Comparison of ENCODE assay signal across 17 mouse cellular contexts in genomic region chr1:178609151-178609775, GRCm38 (mm10).
DNase-seq lines count a peak whose midpoint lies in the region; ATAC-seq and TF ChIP-seq lines count a peak whose summit lies in the region.
"Had no signal": no experiment of that assay in that cellular context is flagged by ENCODE, and none has a peak within 500 bp of the region (broad histone marks: within the 10 kb centered on the region; RNA-seq: fewer than 3 reads in every experiment).

No protein-coding gene starts in this region.

- 76% methylated on average over 8 of the region's 8 CpGs for WGBS in heart, embryonic 10.5 days
- WGBS in heart, adult 2 months = 85% methylated on average over 8 of the region's 8 CpGs
- 64% methylated on average over 8 of the region's 8 CpGs for WGBS in neural tube, embryonic 11.5 days
- WGBS in hindbrain, embryonic 16.5 days = 41% methylated on average over 8 of the region's 8 CpGs
- 41% methylated on average over 8 of the region's 8 CpGs for WGBS in neural tube, embryonic 14.5 days

- no peaks in the 10 kb centered on the region for H3K79me2 ChIP-seq in heart, adult 2 months (replicated peaks; ENCODE audit: control insufficient read depth, insufficient read depth, low read length)

- peaks cover under 1% of the 10 kb centered on the region; the same call in 1 of the 2 replicates for H3K36me3 ChIP-seq in heart, embryonic 10.5 days
- no peaks in the 10 kb centered on the region for H3K36me3 ChIP-seq in heart, adult 2 months (ENCODE audit: control insufficient read depth, insufficient read depth, low read length)
- no peaks in the 10 kb centered on the region for H3K36me3 ChIP-seq in neural tube, embryonic 11.5 days (ENCODE audit: control insufficient read depth, insufficient read depth, low read length)
- H3K36me3 ChIP-seq in hindbrain, embryonic 16.5 days (ENCODE audit: control insufficient read depth, insufficient read depth, low read length) = no peaks in the 10 kb centered on the region
- H3K36me3 ChIP-seq in neural tube, embryonic 14.5 days (ENCODE audit: control insufficient read depth, insufficient read depth, low read length) = no peaks in the 10 kb centered on the region
- H3K36me3 ChIP-seq: limb, embryonic 13.5 days had no signal

- TF ChIP-seq EP300 in heart, adult 2 months (IDR thresholded peaks at IDR 0.05; ENCODE audit: insufficient read depth, low read depth, low read length) = no peak

- no peak for TF ChIP-seq POLR2A in heart, adult 2 months (IDR thresholded peaks at IDR 0.05; ENCODE audit: insufficient read depth, low read depth, low read length)

- H3K4me1 ChIP-seq in heart, embryonic 10.5 days = peaks cover 53% of the 10 kb centered on the region
- no peaks in the 10 kb centered on the region for H3K4me1 ChIP-seq in heart, adult 2 months (ENCODE audit: control insufficient read depth, insufficient read depth, low read length)
- peaks cover 6% of the 10 kb centered on the region; the same call in 1 of the 2 replicates for H3K4me1 ChIP-seq in neural tube, embryonic 11.5 days (ENCODE audit: control insufficient read depth, insufficient read depth, low read length)
- H3K4me1 ChIP-seq in hindbrain, embryonic 16.5 days (ENCODE audit: control insufficient read depth, insufficient read depth, low read depth, low read length) = peaks cover 5% of the 10 kb centered on the region
- H3K4me1 ChIP-seq in neural tube, embryonic 14.5 days (ENCODE audit: control insufficient read depth, insufficient read depth, low read length) = peaks cover 3% of the 10 kb centered on the region; the same call in 1 of the 2 replicates

- H3K27me3 ChIP-seq in heart, embryonic 10.5 days (ENCODE audit: insufficient read depth, poor library complexity, severe bottlenecking) = no peaks in the 10 kb centered on the region
- no peaks in the 10 kb centered on the region for H3K27me3 ChIP-seq in heart, adult 2 months (ENCODE audit: control insufficient read depth, insufficient read depth, low read length)
- H3K27me3 ChIP-seq in neural tube, embryonic 11.5 days (ENCODE audit: control insufficient read depth, insufficient read depth, low read length) = no peaks in the 10 kb centered on the region
- no peaks in the 10 kb centered on the region for H3K27me3 ChIP-seq in hindbrain, embryonic 16.5 days (replicated peaks; ENCODE audit: control insufficient read depth, insufficient read depth, low read length)
- H3K27me3 ChIP-seq in neural tube, embryonic 14.5 days (ENCODE audit: control insufficient read depth, insufficient read depth, low read length) = no peaks in the 10 kb centered on the region
- H3K27me3 ChIP-seq: forebrain, embryonic 13.5 days; limb, embryonic 13.5 days had no signal

- no peak overlapping the region for H3K4me3 ChIP-seq in heart, embryonic 10.5 days
- H3K4me3 ChIP-seq in heart, adult 2 months = no peak overlapping the region
- H3K4me3 ChIP-seq in neural tube, embryonic 11.5 days (ENCODE audit: low read depth, low read length) = no peak overlapping the region
- no peak overlapping the region for H3K4me3 ChIP-seq in hindbrain, embryonic 16.5 days (ENCODE audit: low read length)
- no peak overlapping the region for H3K4me3 ChIP-seq in neural tube, embryonic 14.5 days (ENCODE audit: low read depth, low read length)
- H3K4me3 ChIP-seq in gastrocnemius, adult 2 months = no peak overlapping the region
- H3K4me3 ChIP-seq: forebrain, embryonic 13.5 days; layer of hippocampus, adult 2 months; limb, embryonic 13.5 days had no signal

- peak; percentile 61; the same call in 1 of the 2 replicates for ATAC-seq in neural tube, embryonic 11.5 days (ENCODE audit: insufficient read depth, low FRiP score, low TSS enrichment)
- ATAC-seq in hindbrain, embryonic 16.5 days = peak; percentile 48
- peak; percentile 31; the same call in 1 of the 2 replicates for ATAC-seq in neural tube, embryonic 14.5 days (ENCODE audit: low read depth)
- no peak for ATAC-seq in monocyte, adult 5-6 weeks (replicated peaks; ENCODE audit: insufficient number of reproducible peaks, low FRiP score, low TSS enrichment, poor library complexity, severe bottlenecking)
- ATAC-seq: forebrain, embryonic 13.5 days; intestine, postnatal 0 days had no signal

- H3K27ac ChIP-seq in heart, embryonic 10.5 days = peak overlapping the region; percentile 53
- no peak overlapping the region for H3K27ac ChIP-seq in heart, adult 2 months
- H3K27ac ChIP-seq in neural tube, embryonic 11.5 days (ENCODE audit: low read depth, low read length) = no peak overlapping the region
- H3K27ac ChIP-seq in hindbrain, embryonic 16.5 days (ENCODE audit: low read depth, low read length) = no peak overlapping the region
- H3K27ac ChIP-seq in neural tube, embryonic 14.5 days (ENCODE audit: low read depth, low read length) = no peak overlapping the region
- no peak overlapping the region for H3K27ac ChIP-seq in gastrocnemius, adult 2 months
- H3K27ac ChIP-seq: forebrain, embryonic 13.5 days; layer of hippocampus, adult 2 months; limb, embryonic 13.5 days; liver, embryonic 14.5 days had no signal

- no peak for DNase-seq in heart, embryonic 10.5 days (ENCODE audit: low spot score)
- DNase-seq in heart, adult 2 months = no peak
- DNase-seq in neural tube, embryonic 11.5 days (ENCODE audit: low spot score) = peak; percentile 12
- DNase-seq in neural tube, embryonic 10.5 days (ENCODE audit: extremely low spot score, low spot score) = no peak
- DNase-seq in gastrocnemius, adult 2 months = no peak
- DNase-seq: cerebellum, postnatal 10 days; heart, postnatal 14 days; kidney, postnatal 10 days; thymus, postnatal 25 days had no signal

- no peak overlapping the region for H3K4me2 ChIP-seq in neural tube, embryonic 11.5 days (ENCODE audit: low read depth)
- no peak overlapping the region for H3K4me2 ChIP-seq in hindbrain, embryonic 16.5 days (ENCODE audit: low read length)
- H3K4me2 ChIP-seq in neural tube, embryonic 14.5 days (ENCODE audit: low read depth, low read length) = no peak overlapping the region
- H3K4me2 ChIP-seq: forebrain, embryonic 13.5 days; limb, embryonic 13.5 days had no signal

- no peak overlapping the region for H3K9ac ChIP-seq in heart, adult 2 months (ENCODE audit: low read depth, low read length)
- no peak overlapping the region for H3K9ac ChIP-seq in neural tube, embryonic 11.5 days (ENCODE audit: low read length)
- H3K9ac ChIP-seq in hindbrain, embryonic 16.5 days (ENCODE audit: low read depth, low read length) = no peak overlapping the region
- H3K9ac ChIP-seq in neural tube, embryonic 14.5 days (replicated peaks; ENCODE audit: low read depth, low read length) = no peak overlapping the region
- H3K9ac ChIP-seq: forebrain, embryonic 13.5 days; limb, embryonic 13.5 days; liver, embryonic 14.5 days had no signal

- H3K9me3 ChIP-seq in heart, embryonic 10.5 days = no peaks in the 10 kb centered on the region
- no peaks in the 10 kb centered on the region for H3K9me3 ChIP-seq in neural tube, embryonic 11.5 days (ENCODE audit: control insufficient read depth, low read length)
- H3K9me3 ChIP-seq in hindbrain, embryonic 16.5 days (ENCODE audit: control insufficient read depth, low read length) = no peaks in the 10 kb centered on the region; the same call in 1 of the 2 replicates
- H3K9me3 ChIP-seq in neural tube, embryonic 14.5 days (ENCODE audit: control insufficient read depth, low read length) = no peaks in the 10 kb centered on the region
- H3K9me3 ChIP-seq: forebrain, embryonic 13.5 days; limb, embryonic 13.5 days had no signal

- intact Hi-C loops in heart, adult 2 months (cut with DNase I) = no loop called here
- intact Hi-C loops in gastrocnemius, adult 2 months (cut with DNase I) = no loop called here

- no peak for TF ChIP-seq CTCF in heart, adult 2 months (IDR thresholded peaks at IDR 0.05)
- TF ChIP-seq CTCF in gastrocnemius, adult 2 months (IDR thresholded peaks at IDR 0.05) = no peak
